Mouse (Mus musculus): ENCODE measurements around the gene Nr2f6. TPM values are rescaled to one million over a fixed set of nuclear protein-coding genes. Genes with fewer than 3 reads are reported as not detected.

Gene Nr2f6
- total and polyA plus RNA-seq, 3 experiments, result 11.8 to 25.2 (median 14.2) TPM

- DNase-seq (ENCODE audit: extremely low read depth), result peak; percentile 74
- no peak overlapping the region for H3K27ac ChIP-seq (ENCODE audit: insufficient read depth, low read depth)
- peaks cover 13 to 43% of the 10 kb centered on the region in 2 experiments for H3K4me1 ChIP-seq (ENCODE audit: control insufficient read depth in 1 of 2, insufficient read depth in 2 of 2)
- no peaks in the 10 kb centered on the region for H3K9me3 ChIP-seq (replicated peaks; ENCODE audit: low read length)
- peaks cover 0 to 2% of the 10 kb centered on the region in 2 experiments for H3K36me3 ChIP-seq (replicated peaks in 1 of 2; ENCODE audit: control insufficient read depth in 1 of 2, insufficient read depth in 1 of 2, low read length in 1 of 2)
- H3K4me3 ChIP-seq (replicated peaks in 1 of 3; ENCODE audit: low read depth in 2 of 3, low read length in 2 of 3, poor library complexity in 1 of 3), result peak overlapping the region in 2 of 3 experiments; percentile 10 to 26
- H3K27me3 ChIP-seq (replicated peaks), result no peaks in the 10 kb centered on the region
- H3K4me2 ChIP-seq (ENCODE audit: insufficient read depth, low read depth, poor library complexity, severe bottlenecking), result no peak overlapping the region
- H3K79me2 ChIP-seq (replicated peaks; ENCODE audit: control insufficient read depth, extremely low read depth, insufficient read depth, poor library complexity, severe bottlenecking), result peaks cover 6% of the 10 kb centered on the region; the same call in 1 of the 2 replicates
- in situ Hi-C loops (cut with MboI; ENCODE audit: low pct_ligation_motif_present, low pct_unique_long_range_greater_than_20kb, low sequenced_read_pairs), result no loop called here
- dilution Hi-C loops (cut with MboI; ENCODE audit: extremely low pct_ligation_motif_present, extremely low pct_unique_long_range_greater_than_20kb, low sequenced_read_pairs), result no loop called here
- TF ChIP-seq MAX (IDR thresholded peaks at IDR 0.05; ENCODE audit: low read length) (no peak), CTCF (conservative IDR thresholded peaks at IDR 0.05 in 1 of 2, IDR thresholded peaks at IDR 0.05 in 1 of 2; ENCODE audit: low read depth in 2 of 2, low read length in 2 of 2) (no peak), ZMIZ1 (IDR thresholded peaks at IDR 0.05; ENCODE audit: low read depth, low read length) (no peak), MEF2A (IDR thresholded peaks at IDR 0.05; ENCODE audit: borderline replicate concordance, low read depth, low read length) (no peak)
- no peak overlapping the region for H3K9ac ChIP-seq (ENCODE audit: insufficient read depth, low read depth)
Observed at GRCm38 (mm10) chr8:71392871-71393270, 11.1 kb upstream of the Nr2f6 start.

DNA sequence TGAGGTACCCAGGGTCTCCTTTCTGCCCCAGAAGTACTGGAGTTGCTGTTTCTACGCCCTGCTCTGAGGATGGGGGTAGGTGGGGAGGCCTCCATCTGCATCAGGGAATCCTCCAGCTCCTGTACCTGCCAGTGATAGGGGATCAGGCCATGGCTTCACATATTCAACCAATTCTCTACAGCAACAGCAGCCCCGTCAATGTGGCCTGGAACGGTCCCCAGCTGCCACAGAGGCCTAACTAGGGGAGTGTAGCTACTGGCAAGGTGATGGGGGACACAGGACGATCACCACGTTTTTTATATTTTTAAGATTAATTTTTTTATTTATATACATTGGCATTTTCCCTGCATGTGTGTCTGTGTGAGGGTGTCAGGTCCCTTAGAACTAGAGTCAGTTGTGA lies 10.6 kb upstream of the Nr2f6 start:
- H3K36me3 ChIP-seq (replicated peaks in 1 of 2; ENCODE audit: control insufficient read depth in 1 of 2, insufficient read depth in 1 of 2, low read length in 1 of 2), result no peaks in the 10 kb centered on the region
- peaks cover 10 to 38% of the 10 kb centered on the region in 2 experiments for H3K4me1 ChIP-seq (ENCODE audit: control insufficient read depth in 1 of 2, insufficient read depth in 2 of 2)
- dilution Hi-C loops (cut with MboI; ENCODE audit: extremely low pct_ligation_motif_present, extremely low pct_unique_long_range_greater_than_20kb, low sequenced_read_pairs) (no loop called here), in situ Hi-C loops (cut with MboI; ENCODE audit: low pct_ligation_motif_present, low pct_unique_long_range_greater_than_20kb, low sequenced_read_pairs) (no loop called here)
- no peak overlapping the region for H3K9ac ChIP-seq (ENCODE audit: insufficient read depth, low read depth)
- H3K4me3 ChIP-seq (replicated peaks in 1 of 3; ENCODE audit: low read depth in 2 of 3, low read length in 2 of 3, poor library complexity in 1 of 3), result no peak overlapping the region
- H3K27me3 ChIP-seq (replicated peaks), result no peaks in the 10 kb centered on the region
- H3K79me2 ChIP-seq (replicated peaks; ENCODE audit: control insufficient read depth, extremely low read depth, insufficient read depth, poor library complexity, severe bottlenecking), result 0 out of 2 replicates have a peak, but pooled peaks cover 4% of the 10 kb centered on the region
- H3K27ac ChIP-seq (ENCODE audit: insufficient read depth, low read depth), result no peak overlapping the region
- no peak for DNase-seq (ENCODE audit: extremely low read depth)
- no peak overlapping the region for H3K4me2 ChIP-seq (ENCODE audit: insufficient read depth, low read depth, poor library complexity, severe bottlenecking)
- H3K9me3 ChIP-seq (replicated peaks; ENCODE audit: low read length), result no peaks in the 10 kb centered on the region
- TF ChIP-seq GABPA (IDR thresholded peaks at IDR 0.05; ENCODE audit: insufficient replicate concordance, low read depth, low read length) (no peak), ZMIZ1 (IDR thresholded peaks at IDR 0.05; ENCODE audit: low read depth, low read length) (no peak), ZKSCAN1 (IDR thresholded peaks at IDR 0.05; ENCODE audit: borderline replicate concordance, low read depth, low read length) (no peak), SMC3 (IDR thresholded peaks at IDR 0.05; ENCODE audit: low read depth, low read length) (no peak), NRF1 (IDR thresholded peaks at IDR 0.05; ENCODE audit: low read depth, low read length) (no peak), HCFC1 (IDR thresholded peaks at IDR 0.05; ENCODE audit: low read depth, low read length) (no peak), IRF4 (IDR thresholded peaks at IDR 0.05; ENCODE audit: low read depth, low read length) (no peak), JUN (IDR thresholded peaks at IDR 0.05; ENCODE audit: insufficient read depth, low read depth, low read length) (no peak), EP300 (IDR thresholded peaks at IDR 0.05; ENCODE audit: low read length) (no peak), USF1 (IDR thresholded peaks at IDR 0.05; ENCODE audit: low read depth, low read length) (no peak), MAFK (IDR thresholded peaks at IDR 0.05; ENCODE audit: insufficient replicate concordance, low read length) (no peak), UBTF (IDR thresholded peaks at IDR 0.05; ENCODE audit: low read depth, low read length) (no peak), POLR2AphosphoS2 (IDR thresholded peaks at IDR 0.05; ENCODE audit: low read depth, low read length) (no peak), E2F4 (IDR thresholded peaks at IDR 0.05; ENCODE audit: insufficient replicate concordance, low read depth, low read length) (no peak), MAZ (IDR thresholded peaks at IDR 0.05; ENCODE audit: low read depth, low read length) (no peak), TBP (conservative IDR thresholded peaks at IDR 0.05; ENCODE audit: low read depth, low read length) (no peak), CTCF (conservative IDR thresholded peaks at IDR 0.05 in 1 of 2, IDR thresholded peaks at IDR 0.05 in 1 of 2; ENCODE audit: low read depth in 2 of 2, low read length in 2 of 2) (no peak), USF2 (conservative IDR thresholded peaks at IDR 0.05; ENCODE audit: low read depth, low read length) (no peak), ELF1 (IDR thresholded peaks at IDR 0.05; ENCODE audit: low read depth, low read length) (no peak), ZC3H11A (IDR thresholded peaks at IDR 0.05; ENCODE audit: low read depth, low read length) (no peak)
